Mouse (Mus musculus) embryo, embryonic 11 days (tissue): ENCODE measurements at regions not wholly inside any gene's neighbourhood (a gene's known extent, or its start where the extent isn't known, plus 50 kb on each side); places are given as distances from the start of the nearest gene placed in this dataset.

Source experiments
- DNase-seq: peaks from one replicate; pipeline ENCODE4 v3.0.0-alpha.2; 2015

GRCm38 (mm10) chr17:47139730-47140231, 129.4 kb upstream of the Ubr2 start:
- DNase-seq = peak; percentile 98

GRCm38 (mm10) chr17:47139171-47139617, 128.8 kb upstream of the Ubr2 start:
- DNase-seq = peak; percentile 67

GRCm38 (mm10) chr17:47138174-47138573, 127.8 kb upstream of the Ubr2 start:
- no peak for DNase-seq

GRCm38 (mm10) chr17:47135391-47135790, 125.0 kb upstream of the Ubr2 start:
- no peak for DNase-seq

GRCm38 (mm10) chr17:47133785-47134184, 123.4 kb upstream of the Ubr2 start:
- no peak for DNase-seq

- DNase-seq = no peak
Measured at GRCm38 (mm10) chr17:47127571-47127970, 117.2 kb upstream of the Ubr2 start.

GRCm38 (mm10) chr17:47123576-47123975, 113.2 kb upstream of the Ubr2 start:
- DNase-seq = no peak

GRCm38 (mm10) chr17:47122221-47122620, 111.9 kb upstream of the Ubr2 start:
- DNase-seq = no peak

- no peak for DNase-seq
Measured at GRCm38 (mm10) chr17:47118010-47118409, 107.7 kb upstream of the Ubr2 start.

GRCm38 (mm10) chr17:47115754-47116153, 105.4 kb upstream of the Ubr2 start:
- peak; percentile 37 for DNase-seq

GRCm38 (mm10) chr17:47115141-47115540, 104.8 kb upstream of the Ubr2 start:
- no peak for DNase-seq

- DNase-seq = no peak
Measured at GRCm38 (mm10) chr17:47114736-47115135, 104.4 kb upstream of the Ubr2 start.

GRCm38 (mm10) chr17:47112556-47113225, 102.3 kb upstream of the Ubr2 start:
- no peak for DNase-seq

GRCm38 (mm10) chr17:47110836-47111235, 100.5 kb upstream of the Ubr2 start:
- no peak for DNase-seq

GRCm38 (mm10) chr17:47104328-47104727, 94.0 kb upstream of the Ubr2 start:
- DNase-seq = no peak

- no peak for DNase-seq
Measured at GRCm38 (mm10) chr17:47095191-47095590, 84.8 kb upstream of the Ubr2 start.

GRCm38 (mm10) chr17:47092076-47092475, 81.7 kb upstream of the Ubr2 start:
- DNase-seq = no peak

- no peak for DNase-seq
Measured at GRCm38 (mm10) chr17:47089769-47090168, 79.4 kb upstream of the Ubr2 start.

GRCm38 (mm10) chr17:47069206-47069605, 58.9 kb upstream of the Ubr2 start:
- DNase-seq = no peak

GRCm38 (mm10) chr17:47065307-47065901, 55.0 kb upstream of the Ubr2 start:
- no peak for DNase-seq

- no peak for DNase-seq
Measured at GRCm38 (mm10) chr17:47064592-47065306, 54.4 kb upstream of the Ubr2 start.

GRCm38 (mm10) chr17:47064006-47064405, 53.6 kb upstream of the Ubr2 start:
- no peak for DNase-seq

- no peak for DNase-seq
Measured at GRCm38 (mm10) chr17:47061031-47061620, 50.8 kb upstream of the Ubr2 start.
